Mouse (Mus musculus) heart, embryonic 10.5 days (tissue): ENCODE results near the gene Dennd4a. TPM values are rescaled to one million over a fixed set of nuclear protein-coding genes. Genes with fewer than 3 reads are reported as not detected.

ENCODE experiments used
- DNase-seq: peaks from one replicate; pipeline ENCODE4 v3.0.0-alpha.2; 2017; ENCODE audit warnings: low spot score
- H3K27ac ChIP-seq: fragments of 300-500 bp; sonication (generic); 2 replicates; pipeline ENCODE4 v1.5.1; 2016; ENCODE audit warnings: mild to moderate bottlenecking
- H3K27me3 ChIP-seq: fragments of 300-500 bp; sonication (generic); 2 replicates; pipeline ENCODE4 v1.6.1; 2016; ENCODE audit warnings: mild to moderate bottlenecking; ENCODE audit not compliant: poor library complexity, insufficient read depth, severe bottlenecking
- H3K36me3 ChIP-seq: fragments of 300-500 bp; sonication (generic); 2 replicates; pipeline ENCODE4 v1.6.1; 2016; ENCODE audit warnings: mild to moderate bottlenecking, moderate library complexity
- H3K4me1 ChIP-seq: fragments of 300-500 bp; sonication (generic); 2 replicates; pipeline ENCODE4 v1.6.1; 2016; ENCODE audit warnings: mild to moderate bottlenecking
- H3K4me3 ChIP-seq: fragments of 300-500 bp; sonication (generic); 2 replicates; pipeline ENCODE4 v1.5.1; 2016; ENCODE audit warnings: mild to moderate bottlenecking, moderate library complexity
- H3K9me3 ChIP-seq: fragments of 300-500 bp; sonication (generic); 2 replicates; pipeline ENCODE4 v1.6.1; 2016; ENCODE audit warnings: mild to moderate bottlenecking, moderate library complexity
- WGBS: fragments of 180-500 bp; shearing (Covaris S2); methylation state at CpG from one replicate; pipeline ENCODE4 v1.1.7; 2016; 5-methylcytosine and 5-hydroxymethylcytosine counted together
- polyA plus RNA-seq: library from polyadenylated mRNA; unstranded; fragments of >200 nt; fragmentation: Nextera tagmentation; extraction: Ambion mirVana; gene quantifications from 2 replicates; pipeline ENCODE4 v1.2.1, GENCODE M21; 2016

Gene Dennd4a
- 7.3 and 7.8 TPM in 2 replicates for polyA plus RNA-seq

GRCm38 (mm10) chr9:64810822-64811537, at the start of gene Dennd4a:
Dennd4a (plus strand) TSS chr9:64811340.
- Histone ChIP-seq H3K4me3 (peak within 1 kb of the TSS; percentile 95), H3K27me3 (no peaks in the 10 kb centered on the region), H3K27ac (peak within 1 kb of the TSS; percentile 93), H3K9me3 (no peaks in the 10 kb centered on the region), H3K36me3 (no peaks in the 10 kb centered on the region), H3K4me1 (peaks cover 8% of the 10 kb centered on the region; the same call in 1 of the 2 replicates)
- peak; percentile 99 for DNase-seq
- under 1% methylated on average over 51 of the region's 51 CpGs for WGBS

GRCm38 (mm10) chr9:64764824-64765223, 46.3 kb upstream of the Dennd4a start:
- Histone ChIP-seq H3K9me3 (no peaks in the 10 kb centered on the region), H3K27me3 (no peaks in the 10 kb centered on the region), H3K4me3 (no peak overlapping the region), H3K4me1 (0 out of 2 replicates have a peak, but pooled peaks cover 2% of the 10 kb centered on the region), H3K36me3 (no peaks in the 10 kb centered on the region), H3K27ac (no peak overlapping the region)
- WGBS = 35% methylated on average over 2 of the region's 2 CpGs
- DNase-seq = no peak

DNA sequence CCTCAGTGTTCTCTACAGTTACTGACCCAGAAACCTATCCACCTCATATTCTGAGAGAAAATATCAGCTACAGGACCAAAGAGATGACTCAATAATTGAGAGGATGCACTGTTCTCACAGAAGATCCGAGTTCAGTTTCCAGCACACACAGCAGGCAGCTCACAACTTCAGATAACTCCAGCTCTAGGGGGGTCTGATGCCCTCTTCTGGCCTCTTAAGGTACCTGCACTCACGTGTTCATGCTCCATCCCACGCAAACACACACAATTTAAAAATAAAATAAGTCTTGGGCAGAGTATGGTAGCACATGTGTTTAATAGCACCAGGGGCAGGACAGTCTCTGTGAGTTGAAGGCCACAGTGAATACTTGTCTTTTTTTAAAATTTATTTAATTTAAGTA, 45.0 kb upstream of the Dennd4a start:
- H3K27me3 ChIP-seq = no peaks in the 10 kb centered on the region
- whole genome bisulfite sequencing = 88% methylated on average over 3 of the region's 3 CpGs
- no peaks in the 10 kb centered on the region for H3K36me3 ChIP-seq
- no peaks in the 10 kb centered on the region for H3K9me3 ChIP-seq
- no peak overlapping the region for H3K4me3 ChIP-seq
- no peak for DNase-seq
- H3K27ac ChIP-seq = no peak overlapping the region
- H3K4me1 ChIP-seq = peaks cover 8% of the 10 kb centered on the region

- Histone ChIP-seq H3K4me3 (no peak overlapping the region), H3K27me3 (no peaks in the 10 kb centered on the region), H3K27ac (no peak overlapping the region), H3K9me3 (no peaks in the 10 kb centered on the region), H3K36me3 (no peaks in the 10 kb centered on the region), H3K4me1 (peaks cover 16% of the 10 kb centered on the region)
- no peak for DNase-seq
- 63% methylated on average over 1 of the region's 1 CpGs for WGBS
Observed at GRCm38 (mm10) chr9:64767796-64768195, 43.3 kb upstream of the Dennd4a start.

GRCm38 (mm10) chr9:64769066-64769695, 42.0 kb upstream of the Dennd4a start:
- Histone ChIP-seq H3K9me3 (no peaks in the 10 kb centered on the region), H3K36me3 (no peaks in the 10 kb centered on the region), H3K27ac (0 out of 2 replicates have a peak overlapping the region, but pooled peaks have one; percentile 22), H3K4me1 (peaks cover 26% of the 10 kb centered on the region), H3K4me3 (no peak overlapping the region), H3K27me3 (no peaks in the 10 kb centered on the region)
- DNase-seq = no peak
- WGBS = 50% methylated on average over 9 of the region's 9 CpGs

DNA sequence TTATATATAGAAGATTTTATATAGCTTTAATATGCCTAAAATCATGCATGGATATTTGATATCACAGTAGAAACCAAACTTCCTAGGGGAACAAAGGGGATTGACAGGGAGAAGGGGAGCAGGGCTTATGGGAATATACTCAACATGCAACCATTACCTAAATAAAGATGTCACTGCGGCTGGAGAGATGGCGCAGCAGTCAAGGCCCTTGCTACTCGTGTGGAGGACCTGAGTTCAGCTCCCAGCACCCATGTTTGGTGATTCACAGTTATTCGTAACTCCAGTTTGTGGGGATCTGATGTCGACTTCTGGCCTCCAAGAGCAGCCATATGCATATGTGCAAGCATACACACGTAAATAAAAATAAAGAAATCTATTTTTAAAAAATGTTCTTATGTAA, 41.2 kb upstream of the Dennd4a start:
- Histone ChIP-seq H3K27me3 (no peaks in the 10 kb centered on the region), H3K4me3 (no peak overlapping the region), H3K36me3 (no peaks in the 10 kb centered on the region), H3K9me3 (no peaks in the 10 kb centered on the region), H3K4me1 (peaks cover 32% of the 10 kb centered on the region), H3K27ac (no peak overlapping the region)
- DNase-seq = no peak
- WGBS = 91% methylated on average over 6 of the region's 6 CpGs

DNA sequence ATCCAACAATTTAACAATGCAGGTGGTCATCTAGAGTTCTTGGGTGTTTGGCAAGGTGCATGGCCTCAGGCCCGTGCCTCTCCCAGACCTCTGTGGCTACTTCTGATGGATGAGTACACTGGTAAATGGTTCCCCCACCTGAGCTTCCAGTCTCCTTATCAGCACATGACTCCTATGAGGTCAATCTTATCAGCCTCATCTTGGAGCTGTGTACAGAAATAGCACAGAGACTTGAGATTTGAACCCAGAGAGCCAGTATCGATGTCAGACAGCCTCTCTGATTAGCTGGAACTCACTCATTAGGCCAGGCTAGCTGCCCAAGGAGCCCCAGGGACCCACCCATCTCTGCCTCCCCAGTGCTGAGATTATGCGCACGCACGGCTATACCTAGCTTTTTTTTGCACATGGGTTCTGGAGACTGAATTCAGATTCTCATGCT, 40.7 kb upstream of the Dennd4a start:
- WGBS = 65% methylated on average over 5 of the region's 5 CpGs
- H3K36me3 ChIP-seq = no peaks in the 10 kb centered on the region
- H3K4me3 ChIP-seq = no peak overlapping the region
- H3K27ac ChIP-seq = no peak overlapping the region
- H3K27me3 ChIP-seq = no peaks in the 10 kb centered on the region
- H3K4me1 ChIP-seq = peaks cover 37% of the 10 kb centered on the region
- H3K9me3 ChIP-seq = no peaks in the 10 kb centered on the region
- no peak for DNase-seq

GRCm38 (mm10) chr9:64771236-64771635, 39.9 kb upstream of the Dennd4a start:
- no peak for DNase-seq
- no peaks in the 10 kb centered on the region for H3K9me3 ChIP-seq
- WGBS = 51% methylated on average over 5 of the region's 5 CpGs
- H3K4me3 ChIP-seq = no peak overlapping the region
- H3K36me3 ChIP-seq = no peaks in the 10 kb centered on the region
- H3K27ac ChIP-seq = peak overlapping the region; percentile 17; the same call in 1 of the 2 replicates
- no peaks in the 10 kb centered on the region for H3K27me3 ChIP-seq
- peaks cover 42% of the 10 kb centered on the region for H3K4me1 ChIP-seq

DNA sequence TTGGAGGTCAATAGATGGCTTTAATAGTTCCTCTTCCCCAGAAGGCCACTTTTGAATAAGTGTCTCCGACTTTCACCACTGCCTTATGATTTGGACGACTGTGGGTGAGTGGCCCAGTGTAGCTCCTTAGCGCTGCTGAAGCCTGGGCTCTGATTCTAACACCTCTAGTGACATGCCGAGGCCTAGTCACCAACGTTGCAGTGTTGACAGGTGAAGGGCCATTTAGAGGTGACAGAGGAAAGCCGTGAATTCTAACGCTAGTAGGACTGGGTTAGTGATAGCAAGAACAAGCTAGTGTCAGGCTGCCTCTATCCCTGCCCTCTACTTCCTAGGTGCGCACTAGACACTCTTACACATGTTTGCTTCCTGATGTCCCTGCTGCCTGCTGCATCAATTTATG, 37.9 kb upstream of the Dennd4a start:
- Histone ChIP-seq H3K36me3 (no peaks in the 10 kb centered on the region), H3K27me3 (no peaks in the 10 kb centered on the region), H3K4me1 (peaks cover 42% of the 10 kb centered on the region), H3K4me3 (no peak overlapping the region), H3K9me3 (no peaks in the 10 kb centered on the region), H3K27ac (no peak overlapping the region)
- WGBS = 43% methylated on average over 8 of the region's 8 CpGs
- peak; percentile 79 for DNase-seq

- Histone ChIP-seq H3K36me3 (no peaks in the 10 kb centered on the region), H3K4me3 (no peak overlapping the region), H3K9me3 (no peaks in the 10 kb centered on the region), H3K27me3 (no peaks in the 10 kb centered on the region), H3K4me1 (peaks cover 42% of the 10 kb centered on the region), H3K27ac (peak overlapping the region; percentile 77; the same call in 1 of the 2 replicates)
- WGBS = 64% methylated on average over 4 of the region's 4 CpGs
- no peak for DNase-seq
Observed at GRCm38 (mm10) chr9:64773936-64774335, 37.2 kb upstream of the Dennd4a start.

- Histone ChIP-seq H3K27me3 (no peaks in the 10 kb centered on the region), H3K36me3 (no peaks in the 10 kb centered on the region), H3K4me1 (peaks cover 40% of the 10 kb centered on the region), H3K4me3 (no peak overlapping the region), H3K9me3 (no peaks in the 10 kb centered on the region), H3K27ac (peak overlapping the region; percentile 77)
- peak; percentile 79 for DNase-seq
- 27% methylated on average over 5 of the region's 5 CpGs for WGBS
Observed at GRCm38 (mm10) chr9:64774411-64774811, 36.7 kb upstream of the Dennd4a start.

DNA sequence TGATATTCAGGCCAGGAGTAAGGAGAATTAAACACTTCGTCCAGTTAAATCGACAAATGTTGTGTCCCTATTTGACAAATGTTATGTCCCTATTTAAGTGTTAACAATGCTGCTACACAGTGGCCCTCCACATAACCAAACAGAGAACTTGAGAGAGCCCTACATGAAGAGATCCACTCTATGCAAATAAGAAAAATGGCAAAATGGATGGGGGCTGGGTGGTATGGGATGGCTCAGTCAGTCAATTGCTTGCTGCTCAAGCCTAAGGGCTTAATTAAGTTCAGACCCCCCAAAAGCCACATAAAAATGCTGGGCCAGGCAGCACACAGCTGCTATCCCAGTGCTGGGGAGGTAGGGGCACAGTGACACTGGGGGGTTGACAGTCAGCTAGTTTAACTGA, 36.3 kb upstream of the Dennd4a start:
- Histone ChIP-seq H3K27ac (peak overlapping the region; percentile 77), H3K9me3 (no peaks in the 10 kb centered on the region), H3K4me1 (peaks cover 40% of the 10 kb centered on the region), H3K36me3 (no peaks in the 10 kb centered on the region), H3K4me3 (no peak overlapping the region), H3K27me3 (no peaks in the 10 kb centered on the region)
- 86% methylated on average over 2 of the region's 2 CpGs for WGBS
- DNase-seq = no peak

- Histone ChIP-seq H3K9me3 (no peaks in the 10 kb centered on the region), H3K4me3 (no peak overlapping the region), H3K27ac (peak overlapping the region; percentile 77; the same call in 1 of the 2 replicates), H3K27me3 (no peaks in the 10 kb centered on the region), H3K36me3 (no peaks in the 10 kb centered on the region), H3K4me1 (peaks cover 38% of the 10 kb centered on the region)
- DNase-seq = no peak
- WGBS = 76% methylated on average over 4 of the region's 4 CpGs
Observed at GRCm38 (mm10) chr9:64775491-64775890, 35.6 kb upstream of the Dennd4a start.
